Mouse (Mus musculus): ENCODE results near the gene Kcnab2.

DNA sequence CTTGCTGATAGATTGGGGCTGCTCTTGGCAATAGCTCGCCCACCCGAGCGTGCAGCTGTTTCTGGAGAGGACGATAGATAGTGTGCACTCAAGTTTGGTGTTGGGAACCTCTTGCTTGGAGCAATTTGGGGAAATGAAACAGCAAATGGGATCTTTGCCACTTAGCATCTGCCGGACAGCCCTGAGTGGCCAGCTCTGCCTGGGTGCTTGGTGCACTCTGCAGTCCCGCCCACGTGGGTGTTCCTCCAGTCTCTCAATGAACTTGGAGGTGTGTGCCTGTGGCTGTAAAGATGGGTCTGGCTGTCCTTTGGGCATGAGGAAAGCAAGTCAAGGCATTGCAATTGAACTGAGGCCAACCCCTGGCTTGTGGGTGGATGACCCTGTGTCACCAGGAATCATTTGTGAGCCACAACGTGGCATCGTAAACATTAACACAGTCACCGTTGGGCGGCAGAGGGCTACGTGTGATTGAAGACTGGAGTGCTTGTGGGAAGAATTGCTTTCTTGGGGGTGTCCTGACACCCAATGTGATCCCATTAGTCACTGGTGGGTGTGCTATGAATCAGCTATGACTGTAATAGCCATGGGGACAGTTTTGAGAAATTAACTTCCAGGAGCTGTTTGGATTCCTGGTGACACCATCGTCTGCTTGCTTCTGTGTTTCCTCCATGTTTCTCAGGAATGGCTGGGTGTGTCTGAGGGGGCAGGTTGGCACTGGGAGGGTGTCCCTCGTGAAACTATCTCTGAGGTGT is 123.6 kb downstream of the Kcnab2 start:
- TF ChIP-seq CTCF (IDR thresholded peaks at IDR 0.05; ENCODE audit: low read depth, low read length) = no peak
- TF ChIP-seq POLR2A (IDR thresholded peaks at IDR 0.05; ENCODE audit: extremely low read depth, insufficient read depth, low read length) = no peak
